Mouse (Mus musculus) spleen, embryonic (tissue): ENCODE measurements around the gene Rnf216.

ENCODE experiments used
- CTCF ChIA-PET: fragments of 350-600 bp; sonication (Branson Sonifier 250); formaldehyde crosslinking; loops from one replicate; lab custom pipeline; 2022; lab: Charles Lee

The Rnf216 gene

GRCm38 (mm10) chr5:143055501-143056125, 57.2 kb downstream of the Rnf216 start:
- CTCF ChIA-PET = interaction anchor here (0.6 to 1.7 kb wide), 4 partner anchors 13 to 166 kb away, joined by 3 to 7 read pairs (median 4); no protein-coding TSS in a partner anchor

GRCm38 (mm10) chr5:143054703-143055102, 58.1 kb downstream of the Rnf216 start:
- CTCF ChIA-PET = interaction anchor here (0.7 kb wide), 1 partner anchor 18 kb away, joined by 3 read pairs; no protein-coding TSS in a partner anchor

GRCm38 (mm10) chr5:143053132-143053972, 59.4 kb downstream of the Rnf216 start:
- CTCF ChIA-PET = interaction anchor here (0.6 to 0.7 kb wide), 2 partner anchors 31 to 97 kb away, joined by 4 to 5 read pairs; no protein-coding TSS in a partner anchor

DNA sequence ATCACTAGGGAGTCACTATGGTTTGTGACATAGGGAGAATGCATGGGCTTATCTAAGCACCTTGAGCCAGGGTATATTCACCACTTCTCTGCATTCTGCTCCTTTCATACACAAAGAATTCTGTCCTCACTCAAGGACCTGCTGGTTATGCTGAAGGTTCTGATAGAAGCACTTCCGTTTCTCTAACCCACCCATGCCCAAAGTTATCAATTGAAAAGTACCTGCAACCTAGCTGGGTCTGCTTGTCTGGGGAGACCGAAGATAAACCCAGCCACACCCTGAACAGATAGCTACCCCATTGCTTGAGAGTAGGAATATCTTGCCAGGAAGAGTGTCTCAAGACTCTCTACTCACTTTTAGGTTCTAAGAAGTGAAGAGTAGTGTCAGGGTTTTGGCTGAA, 60.1 kb downstream of the Rnf216 start:
- CTCF ChIA-PET = no interaction called here

DNA sequence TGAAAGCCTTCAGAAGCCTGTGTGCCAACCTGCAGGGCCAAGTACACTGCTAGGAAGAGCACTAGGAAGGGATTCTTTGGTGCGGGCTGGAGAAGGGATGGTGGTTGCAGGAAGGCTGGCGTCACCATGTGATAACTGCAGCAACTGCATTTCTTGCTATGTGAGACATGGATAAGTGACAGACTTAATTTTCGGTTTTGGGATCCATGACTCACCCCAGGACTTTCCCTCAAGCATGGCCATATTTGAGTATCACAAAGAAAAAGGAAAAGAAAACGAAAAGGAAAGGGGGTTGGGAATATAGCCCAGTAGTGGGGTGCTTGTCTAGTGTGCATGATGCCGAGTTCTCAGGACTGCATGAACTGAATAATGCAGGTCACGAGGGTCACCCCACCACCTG, 60.9 kb downstream of the Rnf216 start:
- CTCF ChIA-PET = no interaction called here

GRCm38 (mm10) chr5:143050273-143050672, 62.5 kb downstream of the Rnf216 start:
- CTCF ChIA-PET = interaction anchor here (0.9 kb wide), 1 partner anchor 10 kb away, joined by 5 read pairs; no protein-coding TSS in a partner anchor

GRCm38 (mm10) chr5:143049746-143050145, 63.0 kb downstream of the Rnf216 start:
- CTCF ChIA-PET = interaction anchor here (0.9 kb wide), 1 partner anchor 10 kb away, joined by 5 read pairs; no protein-coding TSS in a partner anchor

DNA sequence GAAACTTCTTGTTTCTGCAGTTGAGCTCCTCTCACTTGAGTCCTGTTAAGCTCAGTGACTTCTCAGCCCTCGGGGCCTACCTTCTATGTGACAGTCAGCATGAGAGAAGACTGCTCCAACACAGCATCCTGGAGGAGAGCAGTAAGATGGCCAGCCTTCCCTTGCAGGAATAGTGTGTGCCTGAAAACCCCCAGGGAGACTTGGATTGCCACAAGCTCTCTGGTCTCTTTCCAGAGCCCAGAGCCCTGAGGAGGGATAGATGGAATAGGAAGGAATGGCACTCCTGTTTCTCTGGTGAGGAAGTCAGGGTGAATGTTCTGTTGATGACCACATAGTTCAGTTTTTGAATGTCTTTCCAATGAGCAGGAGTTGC, 63.8 kb downstream of the Rnf216 start:
- CTCF ChIA-PET = interaction anchor here (0.5 kb wide), 1 partner anchor 112 kb away, joined by 13 read pairs; no protein-coding TSS in a partner anchor

GRCm38 (mm10) chr5:143048232-143049012, 64.4 kb downstream of the Rnf216 start:
- CTCF ChIA-PET = interaction anchor here (0.6 kb wide), 1 partner anchor 11 kb away, joined by 3 read pairs; no protein-coding TSS in a partner anchor

GRCm38 (mm10) chr5:143047586-143047985, 65.2 kb downstream of the Rnf216 start:
- CTCF ChIA-PET = no interaction called here

DNA sequence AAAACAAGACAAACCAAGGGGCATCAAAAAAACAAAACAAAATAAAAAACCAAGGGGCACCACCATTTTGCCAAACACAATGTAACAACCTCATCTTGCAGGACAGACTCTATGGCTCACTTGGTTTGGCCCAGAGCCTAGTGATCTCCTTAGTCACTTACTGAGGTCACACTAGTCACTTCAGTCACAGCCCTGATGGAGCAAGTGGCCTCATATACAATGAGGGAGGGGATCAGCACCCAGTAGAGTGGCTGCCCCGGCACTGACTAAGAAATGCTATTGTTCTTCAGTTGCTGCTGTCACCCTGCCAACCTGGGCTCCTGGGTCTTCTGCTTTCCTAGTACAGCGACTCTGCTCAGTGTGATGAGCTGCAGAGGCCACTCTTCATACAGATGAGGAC, 68.9 kb downstream of the Rnf216 start:
- CTCF ChIA-PET = interaction anchor here (0.6 kb wide), 1 partner anchor 241 kb away, joined by 12 read pairs; no protein-coding TSS in a partner anchor

- CTCF ChIA-PET = interaction anchor here (0.5 to 0.7 kb wide), 3 partner anchors 140 to 1865 kb away, joined by 5 to 12 read pairs (median 5); no protein-coding TSS in a partner anchor
These were observed 69.5 kb downstream of the Rnf216 start for GRCm38 (mm10) chr5:143043285-143043684.

GRCm38 (mm10) chr5:143038794-143039193, 74.0 kb downstream of the Rnf216 start:
- CTCF ChIA-PET = interaction anchor here (0.7 to 1.6 kb wide), 4 partner anchors 14 to 160 kb away, joined by 3 to 4 read pairs (median 4); no protein-coding TSS in a partner anchor

DNA sequence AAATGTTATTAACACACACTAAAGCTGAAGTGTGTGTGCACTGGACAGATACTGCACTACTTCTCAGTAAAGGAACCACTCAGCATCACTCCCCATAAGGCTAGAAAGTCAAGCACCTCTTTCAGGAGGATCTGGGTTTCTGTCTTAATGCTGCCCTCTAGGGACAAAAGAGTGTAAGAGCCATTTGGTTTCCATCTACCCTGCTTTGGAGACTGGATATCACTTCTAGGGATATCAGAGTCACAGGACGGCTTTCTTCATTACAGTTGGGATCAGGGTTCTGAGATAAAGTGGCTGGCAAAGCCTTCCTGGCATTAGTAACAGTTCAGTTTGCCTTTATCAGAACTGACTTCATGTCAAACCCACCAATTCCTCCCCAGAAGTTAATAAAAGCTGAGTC, 75.6 kb downstream of the Rnf216 start:
- CTCF ChIA-PET = interaction anchor here (0.7 kb wide), 1 partner anchor 17 kb away, joined by 3 read pairs; no protein-coding TSS in a partner anchor

GRCm38 (mm10) chr5:143036052-143036451, 76.7 kb downstream of the Rnf216 start:
- CTCF ChIA-PET = interaction anchor here (0.5 to 0.6 kb wide), 2 partner anchors 106 to 463 kb away, joined by 3 to 4 read pairs; no protein-coding TSS in a partner anchor

- CTCF ChIA-PET = no interaction called here
These were observed 77.5 kb downstream of the Rnf216 start for GRCm38 (mm10) chr5:143035271-143035670.

DNA sequence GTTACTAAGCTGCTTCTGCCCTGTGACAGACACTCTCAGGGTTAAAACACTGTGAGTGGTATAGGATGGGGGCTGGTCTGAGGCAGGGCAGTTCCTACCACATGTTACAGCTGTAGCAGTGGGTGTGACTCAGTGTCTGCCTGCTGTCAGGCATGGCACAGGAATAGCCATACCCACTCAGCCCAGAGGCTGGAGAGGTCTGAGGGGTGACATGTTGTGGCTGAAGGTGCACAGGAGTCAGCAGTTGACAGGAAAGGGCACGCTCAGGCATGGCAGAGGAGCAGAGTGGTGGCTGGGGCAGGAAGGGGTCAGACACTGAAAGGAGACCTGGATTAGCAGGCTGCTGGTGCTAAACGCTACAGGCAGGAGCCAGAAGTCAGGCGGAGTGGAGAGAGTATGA, 78.7 kb downstream of the Rnf216 start:
- CTCF ChIA-PET = no interaction called here

DNA sequence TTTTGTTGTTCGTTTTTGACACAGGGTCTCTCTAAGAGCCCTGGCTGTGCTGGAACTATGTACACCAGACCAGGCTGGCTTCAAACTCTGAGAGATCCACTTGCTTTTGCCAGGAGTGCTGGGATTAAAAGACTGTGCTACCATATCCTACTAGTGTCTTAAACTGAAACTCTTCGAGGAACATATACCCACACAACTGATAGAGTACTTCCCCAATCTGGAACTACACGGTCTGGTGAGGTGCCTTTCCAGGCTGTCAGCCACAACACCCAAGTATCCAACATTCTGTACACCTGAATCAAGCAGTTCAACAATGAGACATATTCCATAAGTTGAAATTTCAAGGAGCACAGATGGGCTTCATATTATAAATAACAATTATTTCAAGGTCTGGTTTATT, 79.5 kb downstream of the Rnf216 start:
- CTCF ChIA-PET = no interaction called here

DNA sequence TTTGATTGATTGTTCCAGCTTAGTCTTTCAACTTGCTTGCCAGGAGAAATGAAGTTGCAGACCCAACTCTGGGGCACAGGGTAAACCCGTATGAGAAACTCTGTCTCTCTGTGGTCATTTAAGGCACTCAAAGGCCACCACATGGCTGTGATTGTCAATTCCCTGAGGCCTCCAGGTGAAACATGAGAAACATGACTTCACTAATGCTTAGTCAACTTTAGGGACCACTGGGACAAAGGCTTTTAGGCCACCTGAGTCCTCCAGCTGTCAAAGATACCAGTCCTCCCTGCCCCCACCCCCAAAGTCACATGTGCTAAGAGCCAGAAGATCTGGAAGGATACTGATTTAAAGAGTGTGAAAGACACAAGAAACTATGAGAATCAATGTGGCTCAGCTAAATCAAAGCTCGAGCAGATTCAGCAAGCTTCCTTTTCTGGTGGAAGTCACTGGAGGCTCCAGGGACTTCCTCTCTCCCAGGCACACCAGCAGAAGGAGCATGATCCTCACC, 80.1 kb downstream of the Rnf216 start:
- CTCF ChIA-PET = no interaction called here

DNA sequence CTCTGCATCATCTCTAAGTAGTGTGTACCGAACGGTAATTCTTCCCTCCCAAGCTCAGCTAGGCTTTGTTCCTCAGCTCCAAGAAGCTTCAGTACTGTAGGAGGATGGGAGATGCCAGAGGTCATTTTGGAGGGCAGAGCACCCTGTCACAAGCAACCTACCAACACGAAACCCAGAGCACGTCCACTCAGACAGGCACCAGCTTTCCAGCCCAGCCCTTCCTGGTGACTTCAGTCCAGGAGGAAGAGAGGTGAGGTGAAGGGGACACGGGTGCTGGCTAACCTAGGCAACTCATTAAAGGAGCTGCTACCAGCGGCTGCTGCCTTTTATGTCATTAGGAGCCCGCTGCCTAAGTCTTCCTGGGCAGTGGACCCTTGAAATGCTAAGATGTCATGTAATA, 81.1 kb downstream of the Rnf216 start:
- CTCF ChIA-PET = no interaction called here

DNA sequence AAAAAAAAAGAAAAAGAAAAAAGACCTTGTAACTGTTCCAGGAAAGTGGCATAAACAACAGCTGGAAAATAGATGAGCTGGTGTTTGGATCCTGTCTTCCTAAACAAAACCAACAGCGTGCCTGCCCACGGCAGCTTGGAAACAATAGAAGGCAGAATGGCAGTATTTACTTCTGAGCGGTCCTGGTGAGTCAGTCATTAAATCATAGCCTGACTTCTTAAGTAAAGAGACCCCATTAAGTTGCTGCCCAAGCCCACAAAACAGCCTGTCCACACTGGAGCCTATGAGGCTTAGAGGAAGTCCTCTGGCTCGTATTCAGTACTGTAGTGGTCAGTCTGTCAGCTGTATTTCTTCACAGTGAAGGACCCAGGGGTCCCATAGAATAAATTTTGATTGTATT, 81.6 kb downstream of the Rnf216 start:
- CTCF ChIA-PET = interaction anchor here (0.7 kb wide), 1 partner anchor 391 kb away, joined by 3 read pairs; no protein-coding TSS in a partner anchor
